Mouse (Mus musculus) bone marrow, adult 2 months (tissue): Measurements from ENCODE around the gene Olfr965. TPM values are rescaled to one million over a fixed set of nuclear protein-coding genes. Genes with fewer than 3 reads are reported as not detected.

Source experiments
- H3K27ac ChIP-seq: fragments of 200-500 bp; 2 replicates; pipeline ENCODE4 v1.5.1; 2012; ENCODE audit warnings: low read depth, mild to moderate bottlenecking, control low read depth, inconsistent platforms, low read length; ENCODE audit not compliant: control insufficient read depth, poor library complexity, insufficient read depth
- H3K4me1 ChIP-seq: fragments of 200-500 bp; 2 replicates; pipeline ENCODE4 v1.6.1; 2011; ENCODE audit warnings: low read length; ENCODE audit not compliant: control insufficient read depth, insufficient read depth
- H3K4me3 ChIP-seq: fragments of 200-500 bp; replicated peaks from 2 replicates; pipeline ENCODE3; 2011; ENCODE audit warnings: mild to moderate bottlenecking, low read depth, low read length, control low read depth; ENCODE audit not compliant: control insufficient read depth
- CTCF ChIP-seq: fragments of 200-500 bp; IDR thresholded peaks from 2 replicates; pipeline ENCODE4 v1.5.1; 2011; ENCODE audit warnings: low read length, control low read depth; ENCODE audit not compliant: control insufficient read depth, insufficient read depth
- POLR2A ChIP-seq: fragments of 200-500 bp; IDR thresholded peaks from 2 replicates; pipeline ENCODE4 v1.6.1; 2011; ENCODE audit warnings: low read depth, mild to moderate bottlenecking, control low read depth, low read length, borderline replicate concordance; ENCODE audit not compliant: control insufficient read depth
- WGBS: fragments of 180-500 bp; shearing (Covaris S2); methylation state at CpG from one replicate; pipeline ENCODE4 v1.1.7; 2018; 5-methylcytosine and 5-hydroxymethylcytosine counted together
- polyA plus RNA-seq: library from polyadenylated mRNA; stranded (reverse); fragments of >200 nt; gene quantifications from 2 replicates; pipeline ENCODE4 v1.2.4, GENCODE M21; 2011; ENCODE audit warnings: low replicate concordance; ENCODE audit not compliant: missing spikeins, insufficient read depth, insufficient read length

Gene Olfr965
- polyA plus RNA-seq, 1 experiment, result not detected

GRCm38 (mm10) chr9:39730678-39731077, 19.5 kb downstream of the Olfr965 start, which contains the start of gene Olfr150:
Gene Olfr150 (plus strand): TSS chr9:39730978.
- Histone ChIP-seq H3K27ac (no peak within 1 kb of the TSS), H3K4me1 (no peaks in the 10 kb centered on the region), H3K4me3 (no peak within 1 kb of the TSS)
- TF ChIP-seq POLR2A (no peak), CTCF (no peak)

GRCm38 (mm10) chr9:39740741-39741140, 29.6 kb downstream of the Olfr965 start:
- no peak overlapping the region for H3K27ac ChIP-seq
- 80% methylated on average over 1 of the region's 1 CpGs for WGBS
- no peaks in the 10 kb centered on the region for H3K4me1 ChIP-seq
- TF ChIP-seq POLR2A, result no peak
- no peak for TF ChIP-seq CTCF
- no peak overlapping the region for H3K4me3 ChIP-seq

- no peaks in the 10 kb centered on the region for H3K4me1 ChIP-seq
- no peak for TF ChIP-seq POLR2A
- TF ChIP-seq CTCF, result no peak
- no peak within 1 kb of the TSS for H3K27ac ChIP-seq
- no peak within 1 kb of the TSS for H3K4me3 ChIP-seq
Measured at GRCm38 (mm10) chr9:39745949-39746348, 34.8 kb downstream of the Olfr965 start, which contains the start of gene Olfr967. Gene Olfr967 (plus strand): TSS chr9:39746249.

- no peak overlapping the region for H3K27ac ChIP-seq
- no peaks in the 10 kb centered on the region for H3K4me1 ChIP-seq
- TF ChIP-seq CTCF (no peak), POLR2A (no peak)
- 77% methylated on average over 1 of the region's 1 CpGs for WGBS
- H3K4me3 ChIP-seq, result no peak overlapping the region
Measured at GRCm38 (mm10) chr9:39746428-39746827, 35.3 kb downstream of the Olfr965 start.

Other genes with a start within 250 kb of the Olfr965 start
- gene Olfr955, start 239.4 kb upstream of the Olfr965 start, polyA plus RNA-seq, result not detected in 2 replicates
- not detected in 2 replicates for gene Olfr44, start 217.4 kb upstream of the Olfr965 start, polyA plus RNA-seq
- not detected in 2 replicates for gene Olfr957, start 195.5 kb upstream of the Olfr965 start, polyA plus RNA-seq
- not detected in 2 replicates for gene Olfr958, start 157.3 kb upstream of the Olfr965 start, polyA plus RNA-seq
- not detected in 2 replicates for gene Olfr959, start 135.8 kb upstream of the Olfr965 start, polyA plus RNA-seq
- 0.35 TPM in 1 of 2 replicates, not detected in the other for gene AW551984, start 107.0 kb upstream of the Olfr965 start, polyA plus RNA-seq
- not detected in 2 replicates for gene Olfr148, start 100.7 kb upstream of the Olfr965 start, polyA plus RNA-seq
- gene Olfr960, start 90.0 kb upstream of the Olfr965 start, polyA plus RNA-seq, result not detected in 2 replicates
- not detected in 2 replicates for gene Olfr961, start 66.3 kb upstream of the Olfr965 start, polyA plus RNA-seq
- gene Olfr963, start 44.1 kb upstream of the Olfr965 start, polyA plus RNA-seq, result not detected in 2 replicates
- gene Olfr149, start 4.2 kb upstream of the Olfr965 start, polyA plus RNA-seq, result not detected in 2 replicates
- 1.1 and 5.3 TPM in 2 replicates for gene Olfr150, start 19.6 kb downstream of the Olfr965 start, polyA plus RNA-seq
- not detected in 2 replicates for gene Olfr967, start 34.9 kb downstream of the Olfr965 start, polyA plus RNA-seq
- gene Olfr968, start 71.9 kb downstream of the Olfr965 start, polyA plus RNA-seq, result not detected in 2 replicates
- gene Olfr969, start 79.6 kb downstream of the Olfr965 start, polyA plus RNA-seq, result not detected in 2 replicates
- not detected in 2 replicates for gene Olfr970, start 97.5 kb downstream of the Olfr965 start, polyA plus RNA-seq
- 0.65 TPM in 1 of 2 replicates, not detected in the other for gene Olfr971, start 125.5 kb downstream of the Olfr965 start, polyA plus RNA-seq
- gene Olfr972, start 155.1 kb downstream of the Olfr965 start, polyA plus RNA-seq, result not detected in 2 replicates
- not detected in 2 replicates for gene Olfr229, start 196.0 kb downstream of the Olfr965 start, polyA plus RNA-seq
- gene Olfr974, start 226.1 kb downstream of the Olfr965 start, polyA plus RNA-seq, result not detected in 2 replicates
- gene Olfr975, start 240.7 kb downstream of the Olfr965 start, polyA plus RNA-seq, result not detected in 2 replicates
- not detected in 2 replicates for gene Olfr976, start 249.8 kb downstream of the Olfr965 start, polyA plus RNA-seq